Mouse (Mus musculus): ENCODE measurements around the gene Gm20388.

The Gm20388 gene

GRCm38 (mm10) chr8:121990506-121991255 is 2080.0 kb downstream of the Gm20388 start:
- DNase-seq (ENCODE audit: extremely low spot score, low spot score): no peak

GRCm38 (mm10) chr8:121991611-121992010 is 2081.0 kb downstream of the Gm20388 start:
- DNase-seq (ENCODE audit: extremely low spot score, low spot score): no peak

- DNase-seq (ENCODE audit: extremely low spot score, low spot score): no peak
Measured at GRCm38 (mm10) chr8:121992911-121993310, 2082.3 kb downstream of the Gm20388 start.

- no peak for DNase-seq (ENCODE audit: extremely low spot score, low spot score)
Measured at GRCm38 (mm10) chr8:121995112-121995511, 2084.5 kb downstream of the Gm20388 start.

- no peak for DNase-seq (ENCODE audit: extremely low spot score, low spot score)
Measured at GRCm38 (mm10) chr8:121995895-121996294, 2085.3 kb downstream of the Gm20388 start.

- no peak for DNase-seq (ENCODE audit: extremely low spot score, low spot score)
Measured at GRCm38 (mm10) chr8:121998631-121999030, 2088.0 kb downstream of the Gm20388 start.

GRCm38 (mm10) chr8:121999211-121999610 is 2088.6 kb downstream of the Gm20388 start:
- no peak for DNase-seq (ENCODE audit: extremely low spot score, low spot score)

- no peak for DNase-seq (ENCODE audit: extremely low spot score, low spot score)
Measured at GRCm38 (mm10) chr8:122001339-122002115, 2090.9 kb downstream of the Gm20388 start.

- no peak for DNase-seq (ENCODE audit: extremely low spot score, low spot score)
Measured at GRCm38 (mm10) chr8:122003646-122004045, 2093.0 kb downstream of the Gm20388 start.

GRCm38 (mm10) chr8:122004131-122004530 is 2093.5 kb downstream of the Gm20388 start:
- no peak for DNase-seq (ENCODE audit: extremely low spot score, low spot score)

- no peak for DNase-seq (ENCODE audit: extremely low spot score, low spot score)
Measured at GRCm38 (mm10) chr8:122005422-122006204, 2095.0 kb downstream of the Gm20388 start.

GRCm38 (mm10) chr8:122006688-122007484 is 2096.2 kb downstream of the Gm20388 start:
- DNase-seq (ENCODE audit: extremely low spot score, low spot score): no peak

- DNase-seq (ENCODE audit: extremely low spot score, low spot score): no peak
Measured at GRCm38 (mm10) chr8:122008395-122008794, 2097.8 kb downstream of the Gm20388 start.

GRCm38 (mm10) chr8:122010638-122011037 is 2100.0 kb downstream of the Gm20388 start:
- DNase-seq (ENCODE audit: extremely low spot score, low spot score): no peak

GRCm38 (mm10) chr8:122011066-122011588 is 2100.5 kb downstream of the Gm20388 start:
- no peak for DNase-seq (ENCODE audit: extremely low spot score, low spot score)

GRCm38 (mm10) chr8:122014606-122015005 is 2104.0 kb downstream of the Gm20388 start:
- DNase-seq (ENCODE audit: extremely low spot score, low spot score): no peak

GRCm38 (mm10) chr8:122018046-122018831 is 2107.6 kb downstream of the Gm20388 start:
- no peak for DNase-seq (ENCODE audit: extremely low spot score, low spot score)

GRCm38 (mm10) chr8:122019162-122019561 is 2108.5 kb downstream of the Gm20388 start:
- DNase-seq (ENCODE audit: extremely low spot score, low spot score): no peak

- no peak for DNase-seq (ENCODE audit: extremely low spot score, low spot score)
Measured at GRCm38 (mm10) chr8:122020050-122020771, 2109.6 kb downstream of the Gm20388 start.
